Mouse (Mus musculus): ENCODE results near the gene Lifr.

Gene Lifr

GRCm38 (mm10) chr15:7080916-7081626 is 9.3 kb upstream of the Lifr start:
- DNase-seq (ENCODE audit: inconsistent ontology term), result no peak

- DNase-seq (ENCODE audit: inconsistent ontology term), result no peak
These were observed 8.6 kb upstream of the Lifr start for GRCm38 (mm10) chr15:7081795-7082194.

- DNase-seq (ENCODE audit: inconsistent ontology term), result no peak
These were observed 7.5 kb upstream of the Lifr start for GRCm38 (mm10) chr15:7082901-7083300.

- no peak for DNase-seq (ENCODE audit: inconsistent ontology term)
These were observed 5.5 kb upstream of the Lifr start for GRCm38 (mm10) chr15:7084780-7085497.

GRCm38 (mm10) chr15:7088691-7089090 is 1.7 kb upstream of the Lifr start:
- no peak for DNase-seq (ENCODE audit: inconsistent ontology term)

GRCm38 (mm10) chr15:7092321-7092720 is 1.9 kb downstream of the Lifr start:
- peak; percentile 79 for DNase-seq (ENCODE audit: inconsistent ontology term)

- DNase-seq (ENCODE audit: inconsistent ontology term), result no peak
These were observed 9.0 kb downstream of the Lifr start for GRCm38 (mm10) chr15:7099406-7099805.

GRCm38 (mm10) chr15:7100226-7100625 is 9.8 kb downstream of the Lifr start:
- peak; percentile 86 for DNase-seq (ENCODE audit: inconsistent ontology term)

GRCm38 (mm10) chr15:7103051-7103450 is 12.6 kb downstream of the Lifr start:
- peak; percentile 70 for DNase-seq (ENCODE audit: inconsistent ontology term)

GRCm38 (mm10) chr15:7105224-7105623 is 14.8 kb downstream of the Lifr start:
- DNase-seq (ENCODE audit: inconsistent ontology term), result no peak

- no peak for DNase-seq (ENCODE audit: inconsistent ontology term)
These were observed 17.7 kb downstream of the Lifr start for GRCm38 (mm10) chr15:7108160-7108559.

GRCm38 (mm10) chr15:7112227-7112907 is 22.0 kb downstream of the Lifr start:
- DNase-seq (ENCODE audit: inconsistent ontology term), result no peak

GRCm38 (mm10) chr15:7113906-7114305 is 23.5 kb downstream of the Lifr start:
- DNase-seq (ENCODE audit: inconsistent ontology term), result no peak

GRCm38 (mm10) chr15:7115326-7116003 is 25.1 kb downstream of the Lifr start:
- DNase-seq (ENCODE audit: inconsistent ontology term), result no peak

GRCm38 (mm10) chr15:7116216-7116615 is 25.8 kb downstream of the Lifr start:
- no peak for DNase-seq (ENCODE audit: inconsistent ontology term)

- DNase-seq (ENCODE audit: inconsistent ontology term), result no peak
These were observed 26.3 kb downstream of the Lifr start for GRCm38 (mm10) chr15:7116699-7117098.

- DNase-seq (ENCODE audit: inconsistent ontology term), result peak; percentile 58
These were observed 27.5 kb downstream of the Lifr start for GRCm38 (mm10) chr15:7117944-7118343.

GRCm38 (mm10) chr15:7118849-7119248 is 28.4 kb downstream of the Lifr start:
- peak; percentile 88 for DNase-seq (ENCODE audit: inconsistent ontology term)

GRCm38 (mm10) chr15:7119930-7120512 is 29.6 kb downstream of the Lifr start:
- no peak for DNase-seq (ENCODE audit: inconsistent ontology term)

- DNase-seq (ENCODE audit: inconsistent ontology term), result no peak
These were observed 33.5 kb downstream of the Lifr start for GRCm38 (mm10) chr15:7123781-7124450.

- no peak for DNase-seq (ENCODE audit: inconsistent ontology term)
These were observed 35.8 kb downstream of the Lifr start for GRCm38 (mm10) chr15:7126171-7126570.

Data from Muller cell, postnatal 12 days (primary cell).